ENCODE assay signal across 8 mouse cellular contexts in genomic region chr7:78568411-78569254, GRCm38 (mm10).
DNase-seq lines count a peak whose midpoint lies in the region; ATAC-seq and TF ChIP-seq lines count a peak whose summit lies in the region.

No protein-coding gene starts in this region.

- H3K4me1 ChIP-seq in CH12.LX (ENCODE audit: control insufficient read depth in 1 of 2, insufficient read depth in 2 of 2) = no peaks in the 10 kb centered on the region
- peaks cover 3% of the 10 kb centered on the region; the same call in 1 of the 2 replicates for H3K4me1 ChIP-seq in embryonic facial prominence, embryonic 10.5 days
- no peaks in the 10 kb centered on the region for H3K4me1 ChIP-seq in heart, embryonic 12.5 days (replicated peaks)
- 0 out of 2 replicates have a peak, but pooled peaks cover 2% of the 10 kb centered on the region for H3K4me1 ChIP-seq in kidney, embryonic 14.5 days (ENCODE audit: control insufficient read depth, insufficient read depth, low read length)
- H3K4me1 ChIP-seq in lung, embryonic 14.5 days (ENCODE audit: insufficient read depth) = 0 out of 2 replicates have a peak, but pooled peaks cover 4% of the 10 kb centered on the region

- H3K9me3 ChIP-seq in CH12.LX (replicated peaks; ENCODE audit: low read length) = peaks cover 5% of the 10 kb centered on the region
- H3K9me3 ChIP-seq in embryonic facial prominence, embryonic 10.5 days = no peaks in the 10 kb centered on the region
- H3K9me3 ChIP-seq in heart, embryonic 12.5 days (replicated peaks) = no peaks in the 10 kb centered on the region
- no peaks in the 10 kb centered on the region for H3K9me3 ChIP-seq in kidney, embryonic 14.5 days (ENCODE audit: control insufficient read depth, low read length)
- H3K9me3 ChIP-seq in lung, embryonic 14.5 days (ENCODE audit: low read depth, low read length) = no peaks in the 10 kb centered on the region

- no peaks in the 10 kb centered on the region for H3K79me2 ChIP-seq in CH12.LX (replicated peaks; ENCODE audit: control insufficient read depth, extremely low read depth, insufficient read depth, poor library complexity, severe bottlenecking)

- TF ChIP-seq CTCF in CH12.LX (conservative IDR thresholded peaks at IDR 0.05 in 1 of 2, IDR thresholded peaks at IDR 0.05 in 1 of 2; ENCODE audit: low read depth in 2 of 2, low read length in 2 of 2) = peak; percentile 39 to 72; a peak in 3 of 4 replicates
- TF ChIP-seq CTCF in lung, embryonic 14.5 days (IDR thresholded peaks at IDR 0.05; ENCODE audit: low read depth) = peak; percentile 88

- H3K36me3 ChIP-seq in CH12.LX (replicated peaks in 1 of 2; ENCODE audit: control insufficient read depth in 1 of 2, insufficient read depth in 1 of 2, low read length in 1 of 2) = no peaks in the 10 kb centered on the region
- no peaks in the 10 kb centered on the region for H3K36me3 ChIP-seq in embryonic facial prominence, embryonic 10.5 days (replicated peaks)
- no peaks in the 10 kb centered on the region for H3K36me3 ChIP-seq in heart, embryonic 12.5 days
- H3K36me3 ChIP-seq in kidney, embryonic 14.5 days (ENCODE audit: control insufficient read depth, insufficient read depth, low read length) = no peaks in the 10 kb centered on the region
- no peaks in the 10 kb centered on the region for H3K36me3 ChIP-seq in lung, embryonic 14.5 days (ENCODE audit: insufficient read depth)

- no peak overlapping the region for H3K27ac ChIP-seq in CH12.LX (ENCODE audit: insufficient read depth, low read depth)
- no peak overlapping the region for H3K27ac ChIP-seq in embryonic facial prominence, embryonic 10.5 days (replicated peaks)
- H3K27ac ChIP-seq in heart, embryonic 12.5 days (ENCODE audit: poor library complexity, severe bottlenecking) = no peak overlapping the region
- H3K27ac ChIP-seq in kidney, embryonic 14.5 days (ENCODE audit: low read depth, low read length) = no peak overlapping the region
- no peak overlapping the region for H3K27ac ChIP-seq in lung, embryonic 14.5 days (ENCODE audit: low read depth)

- peak; percentile 20 for DNase-seq in CH12.LX (ENCODE audit: extremely low read depth)
- DNase-seq in adrenal gland, postnatal 14 days = peak; percentile 85
- peak; percentile 78 for DNase-seq in embryonic facial prominence, embryonic 10.5 days (ENCODE audit: low spot score)
- peak; percentile 84 for DNase-seq in lung, embryonic 14.5 days
- peak; percentile 16 for DNase-seq in ovary, postnatal 10 days (ENCODE audit: low spot score)
- peak; percentile 79 for DNase-seq in thymus, postnatal 4 days

- no peak for ATAC-seq in heart, embryonic 12.5 days (ENCODE audit: insufficient number of reproducible peaks, low FRiP score)
- ATAC-seq in kidney, embryonic 14.5 days (ENCODE audit: low FRiP score, low TSS enrichment) = peak; percentile 50; the same call in 1 of the 2 replicates
- peak; percentile 77 for ATAC-seq in lung, embryonic 14.5 days (ENCODE audit: insufficient read depth)

- TF ChIP-seq RAD21 in CH12.LX (IDR thresholded peaks at IDR 0.05; ENCODE audit: low read depth, low read length) = peak; percentile 39

- dilution Hi-C loops in CH12.LX (cut with MboI; ENCODE audit: extremely low pct_ligation_motif_present, extremely low pct_unique_long_range_greater_than_20kb, low sequenced_read_pairs) = no loop called here

- no peak for TF ChIP-seq EP300 in CH12.LX (IDR thresholded peaks at IDR 0.05; ENCODE audit: low read length)

- no peak overlapping the region for H3K9ac ChIP-seq in CH12.LX (ENCODE audit: insufficient read depth, low read depth)
- no peak overlapping the region for H3K9ac ChIP-seq in heart, embryonic 12.5 days
- no peak overlapping the region for H3K9ac ChIP-seq in kidney, embryonic 14.5 days (ENCODE audit: low read depth, low read length)
- H3K9ac ChIP-seq in lung, embryonic 14.5 days = no peak overlapping the region

- 17% methylated on average over 16 of the region's 16 CpGs for WGBS in embryonic facial prominence, embryonic 10.5 days
- 14% methylated on average over 16 of the region's 16 CpGs for WGBS in heart, embryonic 12.5 days
- 16% methylated on average over 16 of the region's 16 CpGs for WGBS in kidney, embryonic 14.5 days
- 15% methylated on average over 16 of the region's 16 CpGs for WGBS in lung, embryonic 14.5 days

- in situ Hi-C loops in CH12.LX (cut with MboI; ENCODE audit: low pct_ligation_motif_present, low pct_unique_long_range_greater_than_20kb, low sequenced_read_pairs) = no loop called here

- no peak for TF ChIP-seq POLR2A in CH12.LX (IDR thresholded peaks at IDR 0.05; ENCODE audit: low read depth, low read length)

- H3K27me3 ChIP-seq in CH12.LX (replicated peaks) = peaks cover 2% of the 10 kb centered on the region
- peaks cover 27% of the 10 kb centered on the region for H3K27me3 ChIP-seq in embryonic facial prominence, embryonic 10.5 days (replicated peaks; ENCODE audit: low read depth, poor library complexity, severe bottlenecking)
- H3K27me3 ChIP-seq in heart, embryonic 12.5 days (replicated peaks) = peaks cover 31% of the 10 kb centered on the region
- H3K27me3 ChIP-seq in kidney, embryonic 14.5 days (ENCODE audit: control insufficient read depth, insufficient read depth, low read length) = peaks cover 3% of the 10 kb centered on the region; the same call in 1 of the 2 replicates
- H3K27me3 ChIP-seq in lung, embryonic 14.5 days (ENCODE audit: insufficient read depth, low read length) = no peaks in the 10 kb centered on the region

- H3K4me2 ChIP-seq in CH12.LX (ENCODE audit: insufficient read depth, low read depth, poor library complexity, severe bottlenecking) = no peak overlapping the region
- peak overlapping the region; percentile 60 for H3K4me2 ChIP-seq in heart, embryonic 12.5 days
- peak overlapping the region; percentile 35 for H3K4me2 ChIP-seq in kidney, embryonic 14.5 days (replicated peaks; ENCODE audit: low read depth, low read length)
- peak overlapping the region; percentile 45 for H3K4me2 ChIP-seq in lung, embryonic 14.5 days

- H3K4me3 ChIP-seq in CH12.LX (replicated peaks in 1 of 3; ENCODE audit: low read depth in 2 of 3, low read length in 2 of 3, poor library complexity in 1 of 3) = no peak overlapping the region
- H3K4me3 ChIP-seq in embryonic facial prominence, embryonic 10.5 days = peak overlapping the region; percentile 42
- H3K4me3 ChIP-seq in heart, embryonic 12.5 days = peak overlapping the region; percentile 11; the same call in 1 of the 2 replicates
- no peak overlapping the region for H3K4me3 ChIP-seq in kidney, embryonic 14.5 days (ENCODE audit: low read length)
- H3K4me3 ChIP-seq in lung, embryonic 14.5 days (ENCODE audit: low read depth, low read length) = no peak overlapping the region

TF ChIP-seq in CH12.LX, 34 proteins besides CTCF, POLR2A, EP300 and RAD21:
- TF ChIP-seq ZKSCAN1 (IDR thresholded peaks at IDR 0.05; ENCODE audit: borderline replicate concordance, low read depth, low read length) = no peak
- peak; percentile 64 for TF ChIP-seq SMC3 (IDR thresholded peaks at IDR 0.05; ENCODE audit: low read depth, low read length)
- no peak for TF ChIP-seq GABPA (IDR thresholded peaks at IDR 0.05; ENCODE audit: insufficient replicate concordance, low read depth, low read length)
- no peak for TF ChIP-seq ELF1 (IDR thresholded peaks at IDR 0.05; ENCODE audit: low read depth, low read length)
- no peak for TF ChIP-seq SIN3A (IDR thresholded peaks at IDR 0.05; ENCODE audit: low read length)
- no peak for TF ChIP-seq ZNF384 (IDR thresholded peaks at IDR 0.05; ENCODE audit: low read depth, low read length)

Comparison
In these comparisons a context has a peak if more than half of its experiments do, and no peak if none do; other contexts are left out.
1. DNase-seq: peak in every context shown above with its lines; median percentile 85 in adrenal gland, postnatal 14 days; 84 in lung, embryonic 14.5 days; 79 in thymus, postnatal 4 days; 78 in embryonic facial prominence, embryonic 10.5 days; 20 in CH12.LX; 16 in ovary, postnatal 10 days.
2. H3K4me3 ChIP-seq: peak in embryonic facial prominence, embryonic 10.5 days (single experiment) and heart, embryonic 12.5 days (single experiment); none in CH12.LX (0 of 3), kidney, embryonic 14.5 days (single experiment) and lung, embryonic 14.5 days (single experiment).